Mouse (Mus musculus) liver, postnatal 0 days (tissue): ENCODE measurements at regions not wholly inside any gene's neighbourhood (a gene's known extent, or its start where the extent isn't known, plus 50 kb on each side); places are given as distances from the start of the nearest gene placed in this dataset.

Source experiments
- ATAC-seq: fragments of 200-750 bp; cut with Nextera tagmentation; 2 replicates; pipeline ENCODE4 v1.8.0; 2017; ENCODE audit warnings: mild to moderate bottlenecking, moderate library complexity
- DNase-seq: peaks from one replicate; pipeline ENCODE4 v3.0.0-alpha.2; 2016
- H3K27ac ChIP-seq: fragments of 300-500 bp; sonication (generic); 2 replicates; pipeline ENCODE4 v1.5.1; 2014; ENCODE audit warnings: antibody characterized with exemption, moderate library complexity, mild to moderate bottlenecking, low read depth
- H3K27me3 ChIP-seq: fragments of 300-500 bp; sonication (generic); 2 replicates; pipeline ENCODE4 v1.6.1; 2014; ENCODE audit warnings: low read length, control low read depth, mixed read lengths; ENCODE audit not compliant: insufficient read depth
- H3K36me3 ChIP-seq: fragments of 300-500 bp; sonication (generic); replicated peaks from 2 replicates; pipeline ENCODE4 v1.6.1; 2014; ENCODE audit warnings: mild to moderate bottlenecking, control low read depth, low read length, moderate library complexity, mixed read lengths; ENCODE audit not compliant: insufficient read depth
- H3K4me1 ChIP-seq: fragments of 300-500 bp; sonication (generic); 2 replicates; pipeline ENCODE4 v1.6.1; 2014; ENCODE audit warnings: antibody characterized with exemption, mild to moderate bottlenecking, control low read depth; ENCODE audit not compliant: insufficient read depth
- H3K4me2 ChIP-seq: fragments of 300-500 bp; sonication (generic); 2 replicates; pipeline ENCODE4 v1.6.1; 2014; ENCODE audit warnings: low read depth, mild to moderate bottlenecking, low read length, moderate library complexity, mixed read lengths
- H3K4me3 ChIP-seq: fragments of 300-500 bp; sonication (generic); 2 replicates; pipeline ENCODE4 v1.5.1; 2014; ENCODE audit warnings: low read depth, low read length
- H3K9ac ChIP-seq: fragments of 300-500 bp; sonication (generic); replicated peaks from 2 replicates; pipeline ENCODE4 v1.6.1; 2014; ENCODE audit warnings: mild to moderate bottlenecking, moderate library complexity
- H3K9me3 ChIP-seq: fragments of 300-500 bp; sonication (generic); 2 replicates; pipeline ENCODE4 v1.6.1; 2016; ENCODE audit warnings: mild to moderate bottlenecking, control low read depth, low read length, mixed read lengths
- CTCF ChIP-seq: sonication (generic); IDR thresholded peaks from 2 replicates; pipeline ENCODE4 v1.5.1; 2016; ENCODE audit warnings: antibody characterized with exemption, low read depth
- EP300 ChIP-seq: IDR thresholded peaks from 2 replicates; pipeline ENCODE4 v1.6.1; 2016; ENCODE audit warnings: antibody characterized with exemption, low read depth, mild to moderate bottlenecking
- WGBS: fragments of 180-500 bp; shearing (Covaris S2); extraction: QIAGEN DNeasy Blood & Tissue Kit; methylation state at CpG from one replicate; pipeline ENCODE4 v1.1.7; 2014; ENCODE audit not compliant: insufficient replicate concordance; 5-methylcytosine and 5-hydroxymethylcytosine counted together

GRCm38 (mm10) chr3:36296792-36297191 is 74.7 kb upstream of the Qrfpr start:
- H3K4me2 ChIP-seq, result no peak overlapping the region
- 61% methylated on average over 3 of the region's 3 CpGs for WGBS
- DNase-seq (no peak), ATAC-seq (no peak)
- H3K27me3 ChIP-seq, result no peaks in the 10 kb centered on the region
- H3K4me3 ChIP-seq, result no peak overlapping the region
- no peaks in the 10 kb centered on the region for H3K9me3 ChIP-seq
- H3K36me3 ChIP-seq, result no peaks in the 10 kb centered on the region
- no peak overlapping the region for H3K27ac ChIP-seq
- no peak overlapping the region for H3K9ac ChIP-seq
- no peaks in the 10 kb centered on the region for H3K4me1 ChIP-seq
- TF ChIP-seq EP300 (no peak), CTCF (no peak)

GRCm38 (mm10) chr3:36291971-36292370 is 69.9 kb upstream of the Qrfpr start:
- Histone ChIP-seq H3K27me3 (no peaks in the 10 kb centered on the region), H3K27ac (no peak overlapping the region), H3K4me2 (no peak overlapping the region), H3K9ac (no peak overlapping the region), H3K4me1 (no peaks in the 10 kb centered on the region), H3K9me3 (no peaks in the 10 kb centered on the region), H3K4me3 (no peak overlapping the region), H3K36me3 (no peaks in the 10 kb centered on the region)
- WGBS, result 90% methylated on average over 4 of the region's 4 CpGs
- DNase-seq (no peak), ATAC-seq (no peak)
- TF ChIP-seq EP300 (no peak), CTCF (no peak)

DNA sequence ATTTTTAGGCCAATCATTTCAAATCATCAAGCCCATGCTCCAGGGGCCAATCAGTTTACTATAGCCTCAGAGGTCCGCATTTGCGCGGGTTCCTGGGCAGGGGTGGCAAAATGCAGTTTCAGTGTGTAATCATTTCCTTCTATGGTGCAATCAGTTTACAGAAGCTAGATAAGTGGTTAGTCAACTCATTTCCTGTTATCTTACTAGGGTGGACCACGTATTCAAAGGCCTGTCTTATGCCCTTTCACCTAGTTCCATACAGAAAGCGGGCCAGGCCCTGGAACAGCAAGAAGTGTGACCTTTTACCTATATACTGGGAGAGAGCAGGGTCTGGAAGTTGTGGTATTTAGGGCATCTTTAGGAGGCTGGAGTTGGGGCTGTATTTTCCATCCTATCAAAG is 62.0 kb upstream of the Qrfpr start:
- ATAC-seq (no peak), DNase-seq (no peak)
- TF ChIP-seq EP300 (no peak), CTCF (no peak)
- Histone ChIP-seq H3K9me3 (peaks cover 3% of the 10 kb centered on the region), H3K36me3 (no peaks in the 10 kb centered on the region), H3K9ac (no peak overlapping the region), H3K27ac (no peak overlapping the region), H3K4me3 (no peak overlapping the region), H3K4me2 (no peak overlapping the region), H3K27me3 (no peaks in the 10 kb centered on the region), H3K4me1 (no peaks in the 10 kb centered on the region)
- 45% methylated on average over 5 of the region's 5 CpGs for WGBS

- 82% methylated on average over 1 of the region's 1 CpGs for WGBS
- no peak overlapping the region for H3K9ac ChIP-seq
Observed at GRCm38 (mm10) chr3:36275502-36275901, 53.4 kb upstream of the Qrfpr start.

More at GRCm38 (mm10) chr3:36275502-36275901, 53.4 kb upstream of the Qrfpr start:
- no peaks in the 10 kb centered on the region for H3K27me3 ChIP-seq
- H3K27ac ChIP-seq, result no peak overlapping the region
- H3K9me3 ChIP-seq, result no peaks in the 10 kb centered on the region
- no peaks in the 10 kb centered on the region for H3K36me3 ChIP-seq
- TF ChIP-seq EP300 (no peak), CTCF (no peak)
- no peaks in the 10 kb centered on the region for H3K4me1 ChIP-seq
- no peak for DNase-seq
- no peak for ATAC-seq
- no peak overlapping the region for H3K4me3 ChIP-seq
- H3K4me2 ChIP-seq, result no peak overlapping the region
